Mouse (Mus musculus) heart, postnatal 36 days (tissue): ENCODE measurements at regions not wholly inside any gene's neighbourhood (a gene's known extent, or its start where the extent isn't known, plus 50 kb on each side); places are given as distances from the start of the nearest gene placed in this dataset.

Source experiments
- DNase-seq, 2 experiments: peaks; one replicate each; pipeline ENCODE4 v3.0.0; 2021 to 2022
- intact Hi-C: fragments of 180-260 bp; cut with DNase I; formaldehyde crosslinking; loops from one replicate; pipeline ENCODE4 v1.15.1; 2025

- no peak for DNase-seq
- intact Hi-C loops: no loop called here
These were observed 210.9 kb downstream of the Sox2 start for GRCm38 (mm10) chr3:34860877-34861649.

GRCm38 (mm10) chr3:34868698-34869409 is 218.6 kb downstream of the Sox2 start:
- intact Hi-C loops: no loop called here
- DNase-seq: no peak

- intact Hi-C loops: no loop called here
- DNase-seq: no peak
These were observed 219.7 kb downstream of the Sox2 start for GRCm38 (mm10) chr3:34869911-34870310.

GRCm38 (mm10) chr3:34885137-34885536 is 234.9 kb downstream of the Sox2 start:
- intact Hi-C loops: no loop called here
- DNase-seq: no peak

- intact Hi-C loops: no loop called here
- DNase-seq: no peak
These were observed 243.2 kb downstream of the Sox2 start for GRCm38 (mm10) chr3:34893381-34893780.

GRCm38 (mm10) chr3:34903106-34903505 is 252.9 kb downstream of the Sox2 start:
- no peak for DNase-seq
- intact Hi-C loops: no loop called here

- intact Hi-C loops: no loop called here
- DNase-seq: no peak
These were observed 258.3 kb downstream of the Sox2 start for GRCm38 (mm10) chr3:34908489-34908888.

- intact Hi-C loops: no loop called here
These were observed 259.1 kb downstream of the Sox2 start for GRCm38 (mm10) chr3:34909350-34909749.

GRCm38 (mm10) chr3:34918326-34918932 is 268.2 kb downstream of the Sox2 start:
- intact Hi-C loops: no loop called here

More at GRCm38 (mm10) chr3:34909350-34909749, 259.1 kb downstream of the Sox2 start:
- no peak for DNase-seq

GRCm38 (mm10) chr3:34920497-34920896 is 270.3 kb downstream of the Sox2 start:
- intact Hi-C loops: no loop called here

More at GRCm38 (mm10) chr3:34918326-34918932, 268.2 kb downstream of the Sox2 start:
- DNase-seq: no peak

GRCm38 (mm10) chr3:34949867-34950266 is 299.7 kb downstream of the Sox2 start:
- DNase-seq: no peak
- intact Hi-C loops: no loop called here

More at GRCm38 (mm10) chr3:34920497-34920896, 270.3 kb downstream of the Sox2 start:
- DNase-seq: no peak

- DNase-seq: no peak
These were observed 306.0 kb downstream of the Sox2 start for GRCm38 (mm10) chr3:34956183-34956582.

GRCm38 (mm10) chr3:34959044-34959521 is 308.9 kb downstream of the Sox2 start:
- no peak for DNase-seq
- intact Hi-C loops: no loop called here

More at GRCm38 (mm10) chr3:34956183-34956582, 306.0 kb downstream of the Sox2 start:
- intact Hi-C loops: no loop called here

GRCm38 (mm10) chr3:34966442-34966841 is 316.2 kb downstream of the Sox2 start:
- DNase-seq: no peak
- intact Hi-C loops: no loop called here

GRCm38 (mm10) chr3:34967911-34968310 is 317.7 kb downstream of the Sox2 start:
- intact Hi-C loops: no loop called here
- DNase-seq: no peak

GRCm38 (mm10) chr3:34971536-34971935 is 321.3 kb downstream of the Sox2 start:
- intact Hi-C loops: no loop called here

GRCm38 (mm10) chr3:34974371-34974770 is 324.2 kb downstream of the Sox2 start:
- intact Hi-C loops: no loop called here

More at GRCm38 (mm10) chr3:34971536-34971935, 321.3 kb downstream of the Sox2 start:
- no peak for DNase-seq

More at GRCm38 (mm10) chr3:34974371-34974770, 324.2 kb downstream of the Sox2 start:
- DNase-seq: no peak
